Mouse (Mus musculus) adrenal gland, postnatal 10 days (tissue): ENCODE data around the gene Gm2310. TPM values are rescaled to one million over a fixed set of nuclear protein-coding genes. Genes with fewer than 3 reads are reported as not detected.
A peak's percentile ranks its signal among the peaks of the same experiment; 100 is the strongest.
"Not testable (repeated sequence)": the region's sequence is repeated elsewhere in the genome, so short reads cannot be mapped to it uniquely, and the experiment has no call there.

Experiments
- DNase-seq: peaks from one replicate; pipeline ENCODE4 v3.0.0; 2021; ENCODE audit warnings: mixed read lengths
- long read RNA-seq, 2 experiments: library from polyadenylated mRNA; stranded (forward); transcript quantifications; one replicate each; pipeline ENCODE4 v2.0.0; 2021
- total RNA-seq, 2 experiments: library from RNA; stranded (reverse); gene quantifications; 2 replicates each; pipeline ENCODE4 v1.2.3; 2021

Gene Gm2310
- total RNA-seq: not detected
- long read RNA-seq, experiment 1: 0 reads
- long read RNA-seq, experiment 2: 0 reads

GRCm38 (mm10) chr15:8519853-8520252 lies at the start of gene Gm2310:
Gene Gm2310, minus strand, starts transcription at chr15:8519953.
- not testable (repeated sequence) for DNase-seq

GRCm38 (mm10) chr15:8568645-8569528 lies 49.1 kb upstream of the Gm2310 start:
- DNase-seq: peak; percentile 88

GRCm38 (mm10) chr15:8568286-8568644 lies 48.5 kb upstream of the Gm2310 start:
- DNase-seq: no peak

- DNase-seq: no peak
Observed at GRCm38 (mm10) chr15:8565416-8565815, 45.7 kb upstream of the Gm2310 start.

GRCm38 (mm10) chr15:8564331-8564730 lies 44.6 kb upstream of the Gm2310 start:
- no peak for DNase-seq

- DNase-seq: no peak
Observed at GRCm38 (mm10) chr15:8563423-8564194, 43.9 kb upstream of the Gm2310 start.

- no peak for DNase-seq
Observed at GRCm38 (mm10) chr15:8562776-8563175, 43.0 kb upstream of the Gm2310 start.

- DNase-seq: no peak
Observed at GRCm38 (mm10) chr15:8531201-8531600, 11.4 kb upstream of the Gm2310 start.

GRCm38 (mm10) chr15:8512957-8513356 lies 6.8 kb downstream of the Gm2310 start:
- no peak for DNase-seq

- peak; percentile 8 for DNase-seq
Observed at GRCm38 (mm10) chr15:8511861-8512260, 7.9 kb downstream of the Gm2310 start.

- no peak for DNase-seq
Observed at GRCm38 (mm10) chr15:8502431-8502830, 17.3 kb downstream of the Gm2310 start.

- no peak for DNase-seq
Observed at GRCm38 (mm10) chr15:8485261-8485660, 34.5 kb downstream of the Gm2310 start.

GRCm38 (mm10) chr15:8469006-8469575 lies 50.7 kb downstream of the Gm2310 start:
- DNase-seq: no peak

Other genes with a start within 250 kb of the Gm2310 start
- 10 to 100 TPM; 38.2 to 46.9 TPM for gene Nipbl, start 75.5 kb downstream of the Gm2310 start, total RNA-seq
- 10 to 100 TPM; 10.4 to 18.5 TPM for gene Slc1a3, start 190.8 kb upstream of the Gm2310 start, total RNA-seq